Mouse (Mus musculus) midbrain, embryonic 16.5 days (tissue): Measurements from ENCODE around the gene Rnaset2b. TPM values are rescaled to one million over a fixed set of nuclear protein-coding genes. Genes with fewer than 3 reads are reported as not detected.
"Not testable (repeated sequence)": the region's sequence is repeated elsewhere in the genome, so short reads cannot be mapped to it uniquely, and the experiment has no call there.

Experiments
- ATAC-seq: fragments of 200-750 bp; cut with Nextera tagmentation; 2 replicates; pipeline ENCODE4 v1.8.0; 2017; ENCODE audit warnings: moderate TSS enrichment
- H3K27ac ChIP-seq: fragments of 300-500 bp; sonication (generic); 2 replicates; pipeline ENCODE4 v1.5.1; 2014; ENCODE audit warnings: mild to moderate bottlenecking, low read length, mixed read lengths
- H3K27me3 ChIP-seq: fragments of 300-500 bp; sonication (generic); 2 replicates; pipeline ENCODE4 v1.6.1; 2014; ENCODE audit warnings: low read depth, low read length, mixed read lengths; ENCODE audit not compliant: control insufficient read depth, insufficient read depth
- H3K36me3 ChIP-seq: fragments of 300-500 bp; sonication (generic); 2 replicates; pipeline ENCODE4 v1.6.1; 2014; ENCODE audit warnings: mild to moderate bottlenecking, low read length, moderate library complexity, mixed read lengths; ENCODE audit not compliant: control insufficient read depth, insufficient read depth
- H3K4me1 ChIP-seq: fragments of 300-500 bp; sonication (generic); 2 replicates; pipeline ENCODE4 v1.6.1; 2014; ENCODE audit warnings: mild to moderate bottlenecking, low read length, mixed read lengths; ENCODE audit not compliant: control insufficient read depth, insufficient read depth
- H3K4me2 ChIP-seq: fragments of 300-500 bp; sonication (generic); 2 replicates; pipeline ENCODE4 v1.6.1; 2014; ENCODE audit warnings: mild to moderate bottlenecking, low read length, mixed read lengths
- H3K4me3 ChIP-seq: fragments of 300-500 bp; sonication (generic); 2 replicates; pipeline ENCODE4 v1.5.1; 2014; ENCODE audit warnings: low read depth, mild to moderate bottlenecking, low read length, moderate library complexity, mixed read lengths
- H3K9ac ChIP-seq: fragments of 300-500 bp; sonication (generic); 2 replicates; pipeline ENCODE4 v1.6.1; 2014; ENCODE audit warnings: low read depth, low read length, mixed read lengths
- H3K9me3 ChIP-seq: fragments of 300-500 bp; sonication (generic); replicated peaks from 2 replicates; pipeline ENCODE4 v1.6.1; 2014; ENCODE audit warnings: mild to moderate bottlenecking, low read length, mixed read lengths; ENCODE audit not compliant: control insufficient read depth, poor library complexity, severe bottlenecking
- WGBS: fragments of 180-500 bp; shearing (Covaris S2); extraction: QIAGEN DNeasy Blood & Tissue Kit; methylation state at CpG from one replicate; pipeline ENCODE4 v1.1.7; 2014; 5-methylcytosine and 5-hydroxymethylcytosine counted together
- polyA plus RNA-seq: library from polyadenylated mRNA; unstranded; fragments of >200 nt; fragmentation: Nextera tagmentation; extraction: Ambion mirVana; gene quantifications from 2 replicates; pipeline ENCODE4 v1.2.1, GENCODE M21; 2015

Gene Rnaset2b
- polyA plus RNA-seq, 1 experiment from 2014 or later, result 66.0 TPM

GRCm38 (mm10) chr17:6978287-6979248, 8.1 kb downstream of the Rnaset2b start, which contains the start of gene Gm49721:
Gene Gm49721, plus strand, starts transcription at chr17:6978904.
- peak within 1 kb of the TSS; percentile 67 for H3K9ac ChIP-seq
- peak within 1 kb of the TSS; percentile 67 for H3K4me2 ChIP-seq
- H3K9me3 ChIP-seq, H3K4me1 ChIP-seq, H3K27me3 ChIP-seq, H3K36me3 ChIP-seq, H3K27ac ChIP-seq: not testable (repeated sequence)
- peak; percentile 97 for ATAC-seq
- peak within 1 kb of the TSS; percentile 47 for H3K4me3 ChIP-seq
- under 1% methylated on average over 27 of the region's 68 CpGs for WGBS

- H3K9me3 ChIP-seq, H3K27ac ChIP-seq, ATAC-seq, H3K36me3 ChIP-seq, H3K27me3 ChIP-seq, H3K9ac ChIP-seq, H3K4me1 ChIP-seq: not testable (repeated sequence)
- Histone ChIP-seq H3K4me2 (peak overlapping the region; percentile 67), H3K4me3 (peak overlapping the region; percentile 47)
- 11% methylated on average over 4 of the region's 5 CpGs for WGBS
These were observed 8.9 kb downstream of the Rnaset2b start for GRCm38 (mm10) chr17:6979380-6979779.

GRCm38 (mm10) chr17:6980144-6980543, 9.7 kb downstream of the Rnaset2b start:
- H3K4me3 ChIP-seq, ATAC-seq, H3K9ac ChIP-seq, H3K27me3 ChIP-seq, H3K4me1 ChIP-seq, H3K4me2 ChIP-seq, H3K9me3 ChIP-seq, H3K27ac ChIP-seq, H3K36me3 ChIP-seq: not testable (repeated sequence)
- WGBS, result 93% methylated on average over 5 of the region's 8 CpGs

- H3K9me3 ChIP-seq, H3K4me2 ChIP-seq, H3K36me3 ChIP-seq, H3K4me1 ChIP-seq, H3K9ac ChIP-seq, H3K4me3 ChIP-seq, H3K27ac ChIP-seq, H3K27me3 ChIP-seq, ATAC-seq: not testable (repeated sequence)
- WGBS, result 100% methylated on average over 1 of the region's 1 CpGs
These were observed 15.7 kb downstream of the Rnaset2b start for GRCm38 (mm10) chr17:6986118-6986517.

- H3K9me3 ChIP-seq, H3K27ac ChIP-seq, H3K4me3 ChIP-seq, H3K36me3 ChIP-seq, H3K4me1 ChIP-seq, H3K4me2 ChIP-seq, ATAC-seq, H3K27me3 ChIP-seq, H3K9ac ChIP-seq: not testable (repeated sequence)
- WGBS, result no CpG with 5 or more reads among the region's 6 CpGs
These were observed 25.1 kb downstream of the Rnaset2b start for GRCm38 (mm10) chr17:6995504-6995903.

- not testable (repeated sequence) for H3K27me3 ChIP-seq, H3K4me1 ChIP-seq, H3K9me3 ChIP-seq, H3K27ac ChIP-seq, H3K9ac ChIP-seq, H3K4me3 ChIP-seq, H3K36me3 ChIP-seq, ATAC-seq, H3K4me2 ChIP-seq
- 78% methylated on average over 8 of the region's 8 CpGs for WGBS
These were observed 26.4 kb downstream of the Rnaset2b start for GRCm38 (mm10) chr17:6996826-6997225.

- H3K27me3 ChIP-seq, H3K4me1 ChIP-seq, H3K9ac ChIP-seq, H3K9me3 ChIP-seq, H3K36me3 ChIP-seq, ATAC-seq, H3K4me2 ChIP-seq, H3K4me3 ChIP-seq, H3K27ac ChIP-seq: not testable (repeated sequence)
- WGBS, result no CpG with 5 or more reads among the region's 7 CpGs
These were observed 27.5 kb downstream of the Rnaset2b start for GRCm38 (mm10) chr17:6997778-6998490.

GRCm38 (mm10) chr17:7001790-7002585, 31.6 kb downstream of the Rnaset2b start:
- ATAC-seq, H3K27ac ChIP-seq: not testable (repeated sequence)

More at GRCm38 (mm10) chr17:7001790-7002585, 31.6 kb downstream of the Rnaset2b start:
- H3K36me3 ChIP-seq, H3K4me3 ChIP-seq, H3K27me3 ChIP-seq, H3K4me2 ChIP-seq, H3K4me1 ChIP-seq, H3K9me3 ChIP-seq, H3K9ac ChIP-seq: not testable (repeated sequence)
- 81% methylated on average over 7 of the region's 12 CpGs for WGBS
